Mouse (Mus musculus): ENCODE measurements around the gene Zmym1.
"Not testable (repeated sequence)": the region's sequence is repeated elsewhere in the genome, so short reads cannot be mapped to it uniquely, and the experiment has no call there.

Gene Zmym1

GRCm38 (mm10) chr4:127060585-127061290 is at the start of gene Zmym1:
TSS of gene Zmym1 (minus strand) at chr4:127061152.
- DNase-seq (ENCODE audit: low read depth, low spot score), result peak; percentile 93

DNA sequence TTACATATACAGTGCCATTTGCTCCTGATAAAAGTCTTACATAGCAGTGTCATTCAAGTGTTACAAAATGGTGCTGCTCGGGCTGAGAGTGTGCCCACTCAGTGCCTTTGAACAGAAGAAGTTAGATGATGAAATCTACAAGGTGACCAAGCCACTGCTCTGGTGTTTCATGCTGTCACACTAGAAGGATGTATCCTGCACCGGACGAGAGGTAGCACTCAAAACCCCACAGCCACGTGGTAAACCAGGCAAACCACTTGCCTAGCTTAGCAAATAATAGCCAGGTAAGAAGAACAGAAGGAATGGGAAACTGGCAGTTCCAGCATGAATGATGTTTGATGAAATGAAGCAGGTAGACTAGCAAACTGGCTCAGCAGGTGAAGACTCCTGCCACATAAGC is 49.6 kb upstream of the Zmym1 start:
- DNase-seq (ENCODE audit: low read depth, low spot score), result no peak

DNA sequence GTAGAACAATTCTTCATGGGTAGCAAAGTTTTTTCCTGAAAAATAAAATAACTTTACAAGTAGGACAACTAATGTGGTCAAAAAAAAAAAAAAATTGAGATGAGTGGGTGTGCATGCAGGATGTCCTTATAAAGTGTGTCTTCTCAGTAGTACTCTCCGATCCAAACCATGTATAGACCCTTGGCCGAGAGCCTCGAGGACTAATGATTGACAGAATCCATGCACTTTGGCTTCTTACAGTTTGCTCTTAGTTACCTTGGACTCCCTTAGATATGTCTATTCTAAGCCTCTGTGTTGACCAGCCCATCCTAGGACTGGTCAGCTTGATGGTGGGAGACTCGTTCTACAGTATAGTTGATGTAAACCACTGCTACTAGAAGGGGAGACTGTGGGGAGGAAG is 46.6 kb upstream of the Zmym1 start:
- no peak for DNase-seq (ENCODE audit: low read depth, low spot score)

GRCm38 (mm10) chr4:127099552-127099951 is 38.6 kb upstream of the Zmym1 start:
- not testable (repeated sequence) for DNase-seq (ENCODE audit: low read depth, low spot score)

- no peak for DNase-seq (ENCODE audit: low read depth, low spot score)
These were observed 34.1 kb upstream of the Zmym1 start for GRCm38 (mm10) chr4:127095090-127095489.

GRCm38 (mm10) chr4:127091188-127091587 is 30.2 kb upstream of the Zmym1 start:
- DNase-seq (ENCODE audit: low read depth, low spot score), result no peak

DNA sequence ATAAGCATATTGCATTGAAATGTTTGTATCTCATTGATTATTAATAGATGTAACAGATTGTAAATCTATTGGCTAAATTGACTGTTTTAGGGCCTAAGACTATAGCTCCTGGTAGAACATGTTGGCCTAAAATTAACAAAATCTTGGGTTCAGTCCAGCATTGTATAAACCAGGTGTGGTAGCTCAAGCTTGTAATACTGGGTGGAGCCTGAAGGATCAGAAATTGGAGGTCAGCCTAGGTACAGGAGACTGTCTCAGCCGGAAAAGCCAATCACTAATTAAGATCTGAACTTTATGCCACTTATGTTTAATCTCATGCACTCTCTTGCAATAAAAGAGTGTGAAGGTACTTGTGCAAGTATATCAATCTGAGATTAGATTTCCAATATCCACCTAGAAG is 24.8 kb upstream of the Zmym1 start:
- DNase-seq (ENCODE audit: low read depth, low spot score), result no peak

DNA sequence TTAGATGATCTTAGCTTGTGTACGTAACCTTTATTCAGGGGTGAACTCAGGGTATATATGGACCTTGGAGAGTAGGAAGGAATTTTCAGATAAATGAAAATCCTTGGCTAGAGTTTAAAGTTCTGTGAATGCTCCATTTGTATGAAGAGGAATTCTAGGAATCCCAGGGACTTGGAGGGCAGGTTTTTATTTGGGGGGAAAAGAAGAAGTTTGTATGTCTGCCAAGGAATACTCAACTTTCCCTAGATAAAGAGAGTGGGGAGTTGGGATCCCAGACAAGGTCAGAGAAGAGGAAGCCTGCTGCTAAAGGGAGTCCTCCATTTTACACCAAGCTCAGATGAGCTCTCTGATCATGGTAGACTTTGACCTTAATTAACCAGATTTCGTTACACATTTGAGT is 22.2 kb upstream of the Zmym1 start:
- no peak for DNase-seq (ENCODE audit: low read depth, low spot score)

DNA sequence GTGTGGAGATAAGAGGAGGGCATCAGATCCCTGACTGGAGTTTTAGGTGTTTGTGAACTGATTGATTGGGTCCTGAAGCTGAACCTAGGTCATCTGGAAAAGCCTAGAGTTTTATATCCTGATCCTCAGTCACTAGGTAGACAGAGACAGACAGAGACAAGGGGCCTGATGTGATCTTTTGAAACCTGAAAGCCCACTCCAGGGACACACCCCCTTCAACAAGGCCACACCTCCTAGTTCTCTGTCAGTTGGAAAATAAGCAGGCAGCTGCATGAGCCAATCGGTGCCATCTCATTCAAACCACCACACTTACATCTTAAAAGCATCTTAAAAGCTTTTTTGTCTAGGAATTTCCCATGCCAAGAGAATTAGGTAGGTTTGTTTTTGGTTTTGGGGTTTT is 19.9 kb upstream of the Zmym1 start:
- DNase-seq (ENCODE audit: low read depth, low spot score), result no peak

GRCm38 (mm10) chr4:127076875-127077548 is 16.1 kb upstream of the Zmym1 start, which contains the start of gene Zmym6:
TSS of gene Zmym6 (plus strand) at chr4:127077383.
- peak; percentile 94 for DNase-seq (ENCODE audit: low read depth, low spot score)

DNA sequence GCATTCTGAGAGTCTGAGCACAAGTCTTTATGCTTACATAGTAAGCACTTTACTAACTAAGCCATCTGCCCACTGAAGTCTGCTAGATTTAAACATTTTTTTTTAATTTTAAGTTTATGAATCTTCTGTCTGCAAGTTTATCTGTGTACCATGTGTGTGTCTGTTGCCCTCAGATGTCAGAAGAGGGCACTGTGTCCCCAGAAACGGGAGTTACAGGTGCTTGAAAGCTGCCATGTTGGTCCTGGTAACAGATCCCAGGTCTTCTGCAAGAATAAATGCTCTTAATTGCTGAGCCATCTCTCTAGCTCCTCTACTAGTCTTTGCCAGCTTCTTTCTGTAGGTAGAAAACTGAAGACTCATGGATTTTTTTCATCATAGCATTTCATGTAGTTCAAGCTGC is 14.0 kb upstream of the Zmym1 start:
- DNase-seq (ENCODE audit: low read depth, low spot score), result peak; percentile 45

DNA sequence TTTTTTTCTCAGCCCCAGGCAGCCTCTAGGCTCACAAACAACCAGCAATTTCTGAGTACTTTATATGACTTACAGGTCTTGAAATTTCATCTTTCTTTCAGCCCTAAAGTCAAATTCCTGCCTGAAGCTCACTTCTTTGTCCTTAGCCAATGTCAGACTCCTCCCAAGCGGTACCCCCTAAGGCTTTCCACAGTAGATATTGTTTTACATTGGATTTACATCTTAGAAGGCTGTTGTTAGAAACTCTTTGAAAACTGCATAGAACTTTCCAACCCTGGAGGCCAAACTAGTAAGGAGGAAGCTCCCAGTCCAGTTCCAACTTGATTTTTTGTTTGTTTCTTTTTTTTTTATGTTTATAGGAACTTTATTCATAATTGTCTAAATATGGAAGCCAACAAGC is 3.1 kb upstream of the Zmym1 start:
- DNase-seq (ENCODE audit: low read depth, low spot score), result no peak

GRCm38 (mm10) chr4:127054522-127055198 is 6.3 kb downstream of the Zmym1 start:
- DNase-seq (ENCODE audit: low read depth, low spot score), result no peak

DNA sequence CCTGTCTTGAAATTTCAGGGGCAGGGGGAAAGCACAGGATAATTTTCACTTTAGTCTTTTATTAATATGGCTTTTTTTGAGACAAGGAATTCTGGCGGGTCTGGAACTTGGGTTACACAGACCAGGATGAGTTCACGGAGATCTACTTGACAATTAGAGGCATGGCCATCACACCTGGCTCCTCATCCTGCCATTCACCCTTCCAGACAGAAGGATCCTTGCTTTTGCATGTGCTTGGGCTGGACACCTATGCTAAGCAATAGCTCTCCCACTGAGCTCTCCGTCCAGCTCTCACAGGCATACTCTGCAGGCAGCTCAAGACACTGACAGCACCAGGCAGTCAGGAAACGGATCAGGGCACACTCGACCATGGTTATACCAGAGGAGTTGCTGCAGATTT is 7.9 kb downstream of the Zmym1 start:
- no peak for DNase-seq (ENCODE audit: low read depth, low spot score)

DNA sequence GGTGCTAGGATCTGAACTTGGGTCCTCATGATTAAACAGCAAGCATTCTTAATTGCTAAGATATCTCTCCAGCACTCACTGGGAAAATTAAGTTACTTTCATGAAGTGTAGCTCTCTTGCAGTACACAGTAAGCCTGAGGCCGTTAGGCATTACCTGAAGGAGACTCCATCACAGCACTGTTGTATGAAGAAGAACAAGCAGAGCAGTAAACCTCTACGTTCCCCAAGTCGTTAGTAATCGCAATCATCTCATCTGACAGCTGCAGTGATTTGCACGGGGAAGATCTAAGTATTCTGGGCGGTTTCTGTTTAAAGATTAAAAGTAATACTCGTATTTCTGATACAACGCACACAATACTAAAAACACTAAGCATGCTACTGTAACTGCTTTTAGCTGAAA is 9.8 kb downstream of the Zmym1 start:
- DNase-seq (ENCODE audit: low read depth, low spot score), result no peak

GRCm38 (mm10) chr4:127043540-127043939 is 17.4 kb downstream of the Zmym1 start:
- peak; percentile 47 for DNase-seq (ENCODE audit: low read depth, low spot score)

DNA sequence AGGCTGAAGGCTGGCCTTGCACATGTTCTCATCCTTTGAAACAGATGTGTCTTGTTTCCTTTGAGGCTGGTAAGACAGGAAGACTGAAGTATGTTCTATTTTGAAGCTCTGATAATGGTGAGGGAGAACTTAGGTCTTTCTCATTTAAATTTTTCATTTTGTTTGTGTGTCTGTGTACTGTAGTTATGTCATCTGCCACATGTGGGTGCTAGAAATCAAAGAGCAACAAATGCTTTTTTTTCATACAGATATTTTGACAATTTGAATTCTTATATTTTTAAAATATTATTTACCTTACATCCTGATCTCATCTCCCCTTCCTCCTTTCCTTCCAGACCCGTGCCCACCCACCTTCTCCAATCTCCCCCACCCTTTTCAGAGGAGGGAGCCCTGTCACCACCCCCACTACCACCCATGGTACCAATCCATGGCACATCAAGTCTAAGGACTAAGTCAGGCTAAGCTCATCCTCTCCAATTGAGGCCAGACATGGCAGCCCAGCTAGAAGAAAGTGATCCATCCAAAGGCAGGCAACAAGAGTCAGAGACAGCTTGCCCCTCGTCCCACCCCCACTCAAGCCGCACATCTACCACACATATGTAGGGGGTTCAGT is 21.0 kb downstream of the Zmym1 start:
- no peak for DNase-seq (ENCODE audit: low read depth, low spot score)

DNA sequence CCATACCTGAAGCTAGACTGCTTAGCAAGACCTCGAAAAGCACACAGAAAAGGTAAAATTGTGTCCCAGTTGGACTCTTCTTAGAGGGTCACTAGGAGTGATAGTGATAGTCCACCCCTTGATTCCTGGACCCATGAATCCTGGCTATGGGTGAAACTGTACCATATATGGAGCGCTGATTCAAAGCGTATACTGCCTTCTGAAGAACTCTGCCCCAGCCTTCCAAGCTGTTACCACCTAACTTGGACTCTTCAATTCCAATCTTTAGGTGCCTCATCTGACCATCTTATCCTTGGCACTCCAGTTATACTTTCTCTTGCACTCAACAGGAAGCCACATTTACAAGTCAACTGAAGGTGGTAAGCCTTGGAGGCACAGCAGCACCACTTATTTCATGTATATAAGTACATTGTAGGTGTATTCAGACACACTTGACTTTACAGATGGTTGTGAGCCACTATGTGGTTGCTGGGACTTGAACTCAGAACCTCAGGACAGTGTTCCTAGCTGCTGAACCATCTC is 22.1 kb downstream of the Zmym1 start:
- no peak for DNase-seq (ENCODE audit: low read depth, low spot score)

- DNase-seq (ENCODE audit: low read depth, low spot score), result no peak
These were observed 22.8 kb downstream of the Zmym1 start for GRCm38 (mm10) chr4:127037908-127038827.

GRCm38 (mm10) chr4:127037158-127037557 is 23.8 kb downstream of the Zmym1 start:
- DNase-seq (ENCODE audit: low read depth, low spot score), result no peak

Measured in A20 (cell line).